Mouse (Mus musculus) embryo, embryonic 9.5 days (tissue): ENCODE results near the gene Myo15.
"Not testable (repeated sequence)": the region's sequence is repeated elsewhere in the genome, so short reads cannot be mapped to it uniquely, and the experiment has no call there.

Experiments used
- DNase-seq: peaks from one replicate; pipeline ENCODE4 v3.0.0-alpha.2; 2017; ENCODE audit errors: extremely low spot score

The Myo15 gene

DNA sequence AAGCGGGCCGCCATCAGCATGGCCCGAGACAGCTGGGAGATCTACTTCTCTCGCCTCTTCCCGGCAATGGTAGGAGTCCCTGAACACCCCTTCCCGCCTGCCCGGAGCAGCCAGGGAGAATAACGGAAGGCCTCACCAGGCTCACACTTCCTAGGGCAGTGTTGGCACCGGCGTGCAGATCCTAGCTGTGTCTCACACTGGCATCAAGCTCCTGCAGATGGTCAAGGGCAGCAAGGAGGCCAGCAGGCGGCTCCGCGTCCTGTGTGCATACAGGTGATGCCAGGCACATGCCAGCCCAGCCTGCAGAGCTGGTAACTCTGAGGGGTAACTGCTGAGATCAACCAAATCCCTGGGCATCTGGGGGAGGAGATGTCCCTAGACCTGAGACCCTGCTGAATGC lies 38.1 kb downstream of the Myo15 start:
- DNase-seq: no peak

DNA sequence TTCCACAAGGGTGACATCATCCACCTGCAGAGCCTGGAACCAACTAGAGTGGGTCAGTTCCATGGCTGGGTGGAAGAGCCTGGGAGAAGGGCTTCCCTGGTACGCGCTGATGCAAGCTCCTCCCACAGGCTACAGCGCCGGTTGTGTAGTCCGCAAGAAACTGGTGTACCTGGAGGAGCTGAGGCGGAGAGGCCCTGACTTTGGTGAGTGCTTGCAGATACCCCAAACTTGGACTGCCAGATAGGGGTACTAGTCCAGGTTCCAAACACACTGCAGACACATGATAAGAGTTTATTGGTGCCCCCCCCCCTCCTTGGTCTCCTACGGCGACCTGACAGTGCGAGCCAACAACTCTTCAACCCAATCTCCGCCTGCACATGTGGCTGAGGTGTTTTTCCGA lies 39.8 kb downstream of the Myo15 start:
- DNase-seq: peak; percentile 14

DNA sequence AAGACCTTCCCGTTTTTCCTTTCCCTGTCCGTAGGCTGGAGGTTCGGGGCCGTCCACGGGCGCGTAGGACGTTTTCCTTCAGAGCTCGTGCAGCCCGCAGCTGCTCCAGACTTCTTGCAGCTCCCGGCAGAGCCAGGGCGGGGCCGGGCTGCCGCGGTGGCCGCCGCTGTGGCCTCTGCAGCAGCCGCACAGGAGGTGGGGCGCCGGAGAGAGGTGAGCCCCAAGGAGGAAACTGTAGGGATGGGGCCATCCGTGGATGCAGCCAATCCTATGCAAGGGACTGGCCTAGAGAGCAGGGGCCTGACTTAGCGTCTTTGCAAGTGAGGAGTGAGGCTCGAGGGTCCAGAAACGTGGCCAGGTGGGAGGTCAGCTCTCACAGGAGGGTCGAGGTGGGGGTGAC lies 40.4 kb downstream of the Myo15 start:
- peak; percentile 22 for DNase-seq

DNA sequence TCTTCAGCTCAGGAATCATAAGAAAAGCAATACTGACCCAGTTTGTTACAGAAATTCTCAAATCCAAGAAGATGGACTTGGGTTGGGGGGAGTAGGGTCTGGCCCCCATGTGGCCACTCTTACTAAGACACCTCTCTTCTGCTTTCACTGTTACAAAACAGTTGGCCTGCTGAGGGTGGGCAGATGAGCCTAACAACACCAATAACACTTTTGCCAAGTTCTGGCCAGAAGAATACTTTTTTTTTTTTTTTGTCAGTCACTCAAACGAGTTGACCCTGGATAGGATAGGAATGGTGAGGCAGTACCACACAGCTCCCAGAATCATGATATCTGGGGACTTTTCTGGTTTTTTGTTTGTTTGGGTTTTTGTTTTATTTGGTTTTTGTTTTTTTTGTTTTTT lies 42.8 kb downstream of the Myo15 start:
- no peak for DNase-seq

- DNase-seq: no peak
Measured at GRCm38 (mm10) chr11:60512520-60512919, 43.4 kb downstream of the Myo15 start.

DNA sequence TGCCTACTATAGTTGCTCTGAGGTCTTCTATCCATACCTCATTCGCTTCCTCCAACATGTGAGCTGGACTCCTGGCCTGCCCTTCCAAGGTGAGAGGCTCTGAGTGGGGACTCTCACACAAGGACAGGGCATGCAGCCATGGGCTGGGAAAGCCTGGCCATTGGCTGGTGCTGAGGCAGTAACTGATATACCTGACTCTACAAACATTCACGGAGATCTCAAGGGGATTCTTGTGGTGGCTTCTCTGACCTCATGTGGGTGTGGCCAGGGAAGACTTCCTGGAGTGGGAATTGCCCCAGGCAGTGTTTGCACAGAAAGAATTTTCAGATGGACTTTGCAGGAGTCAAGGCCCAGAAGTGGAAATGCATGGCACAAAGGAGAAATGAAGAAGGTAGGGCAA lies 45.8 kb downstream of the Myo15 start:
- DNase-seq: no peak

DNA sequence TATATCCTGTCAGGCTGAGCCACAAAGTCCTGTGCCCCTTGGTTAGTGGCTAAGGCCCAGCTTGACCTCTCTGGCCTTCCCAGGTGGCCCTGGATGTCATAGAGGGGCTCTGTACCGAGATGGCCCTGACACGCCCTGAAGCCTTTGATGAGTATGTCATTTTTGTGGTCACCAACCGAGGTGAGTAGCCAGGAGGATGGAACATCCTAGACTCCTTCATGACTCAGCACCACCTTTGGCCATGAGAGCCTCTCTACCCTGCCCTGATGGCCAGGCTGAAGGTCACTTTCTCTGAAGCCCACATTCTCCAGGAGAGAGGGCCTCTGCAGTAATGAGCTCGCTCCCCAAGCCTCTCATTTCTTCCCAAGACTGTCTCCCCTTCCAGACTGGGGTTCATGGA lies 49.2 kb downstream of the Myo15 start:
- no peak for DNase-seq

DNA sequence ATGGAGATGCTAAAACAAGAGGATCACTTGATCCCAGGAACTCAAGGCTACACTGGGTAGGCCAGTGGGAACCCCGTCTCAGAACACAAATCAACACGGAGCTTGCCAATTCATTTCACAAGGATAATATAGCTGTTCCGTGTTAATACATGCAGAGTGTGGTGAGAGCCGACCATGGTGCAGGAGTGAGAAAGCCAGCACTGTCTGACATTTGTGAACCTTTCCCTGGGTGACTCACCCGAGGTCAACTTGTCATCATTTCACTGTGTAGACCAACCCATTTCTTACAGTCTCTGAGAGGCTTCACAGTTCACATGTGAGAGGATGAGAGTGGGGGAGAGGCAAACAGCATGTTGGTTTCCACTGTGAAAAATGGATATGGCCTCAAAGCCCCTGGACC lies 52.9 kb downstream of the Myo15 start:
- DNase-seq: no peak

- DNase-seq: no peak
Measured at GRCm38 (mm10) chr11:60522661-60523365, 53.7 kb downstream of the Myo15 start.

- no peak for DNase-seq
Measured at GRCm38 (mm10) chr11:60526461-60526860, 57.3 kb downstream of the Myo15 start.

DNA sequence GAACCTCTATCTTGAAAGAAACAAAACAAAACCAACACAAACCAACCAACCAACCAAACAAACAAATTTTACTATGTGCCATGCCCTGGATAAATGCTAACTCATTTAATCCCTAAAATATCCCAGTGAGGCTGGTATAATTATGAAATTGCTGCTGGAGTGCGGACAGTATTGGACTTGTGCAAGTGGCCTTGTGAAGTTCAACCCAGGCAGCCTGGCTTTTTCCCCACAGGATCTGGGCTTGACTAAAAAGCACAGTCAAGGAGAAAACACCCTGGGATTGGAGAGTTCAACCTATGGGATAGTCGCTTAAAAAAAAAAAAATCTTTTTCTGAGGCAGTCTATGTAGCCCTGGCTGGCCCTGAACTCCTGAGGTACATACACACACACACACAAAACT lies 66.5 kb downstream of the Myo15 start:
- no peak for DNase-seq

GRCm38 (mm10) chr11:60536180-60536858 lies 67.2 kb downstream of the Myo15 start, which contains the start of gene Alkbh5:
Gene Alkbh5, plus strand, starts transcription at chr11:60536381.
- peak; percentile 56 for DNase-seq

DNA sequence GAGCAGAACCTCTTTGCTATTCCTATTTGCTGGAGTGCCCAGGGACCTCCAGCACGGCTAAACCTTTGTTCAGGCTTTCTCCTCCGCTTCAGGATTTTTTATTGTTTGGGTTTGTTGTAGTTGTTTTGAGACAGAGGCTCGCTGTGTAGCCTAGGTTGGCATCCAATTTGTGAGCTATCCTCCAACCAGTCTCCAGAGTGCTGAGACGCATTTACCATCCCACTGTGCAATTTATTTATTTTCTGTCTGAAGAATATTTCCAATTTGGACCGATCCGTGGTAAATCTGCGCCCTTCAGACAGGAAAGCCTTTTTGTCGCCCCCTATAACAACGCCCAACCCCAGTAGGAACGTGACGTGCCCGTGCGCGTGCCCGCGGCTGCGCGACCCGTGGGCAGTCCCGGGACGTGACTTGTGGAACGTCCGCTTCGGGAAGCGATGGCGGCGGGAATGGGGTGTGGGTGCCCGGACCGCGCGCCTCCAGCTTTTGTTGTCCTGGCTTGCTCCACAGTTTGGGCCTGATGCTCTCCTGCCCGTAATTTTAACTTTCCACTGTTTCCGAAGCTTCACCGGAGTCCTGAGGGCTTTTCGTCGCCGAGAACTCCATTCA lies 67.8 kb downstream of the Myo15 start:
- peak; percentile 93 for DNase-seq

- DNase-seq: peak; percentile 95
Measured at GRCm38 (mm10) chr11:60537468-60538347, 68.6 kb downstream of the Myo15 start.

DNA sequence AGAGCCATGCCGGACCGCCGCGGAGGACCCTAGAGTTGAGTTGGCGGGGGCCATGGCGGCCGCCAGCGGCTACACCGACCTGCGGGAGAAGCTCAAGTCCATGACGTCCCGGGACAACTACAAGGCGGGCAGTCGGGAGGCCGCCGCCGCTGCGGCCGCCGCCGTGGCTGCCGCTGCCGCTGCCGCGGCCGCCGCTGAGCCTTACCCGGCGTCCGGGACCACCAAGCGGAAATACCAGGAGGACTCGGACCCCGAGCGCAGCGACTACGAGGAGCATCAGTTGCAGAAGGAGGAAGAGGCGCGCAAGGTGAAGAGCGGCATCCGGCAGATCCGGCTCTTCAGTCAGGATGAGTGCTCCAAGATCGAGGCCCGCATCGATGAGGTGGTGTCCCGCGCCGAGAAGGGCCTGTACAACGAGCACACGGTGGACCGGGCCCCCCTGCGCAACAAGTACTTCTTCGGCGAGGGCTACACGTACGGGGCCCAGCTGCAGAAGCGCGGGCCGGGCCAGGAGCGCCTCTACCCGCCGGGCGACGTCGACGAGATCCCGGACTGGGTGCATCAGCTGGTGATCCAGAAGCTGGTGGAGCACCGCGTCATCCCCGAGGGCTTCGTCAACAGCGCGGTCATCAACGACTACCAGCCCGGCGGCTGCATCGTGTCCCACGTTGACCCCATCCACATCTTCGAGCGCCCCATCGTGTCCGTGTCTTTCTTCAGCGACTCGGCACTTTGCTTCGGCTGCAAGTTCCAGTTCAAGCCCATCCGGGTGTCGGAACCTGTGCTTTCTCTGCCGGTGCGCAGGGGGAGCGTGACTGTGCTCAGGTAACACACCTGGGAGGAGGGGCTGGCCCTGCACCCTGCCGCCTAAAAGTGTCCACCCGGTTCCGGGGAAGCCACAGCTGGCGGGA lies 69.5 kb downstream of the Myo15 start:
- peak; percentile 42 for DNase-seq

DNA sequence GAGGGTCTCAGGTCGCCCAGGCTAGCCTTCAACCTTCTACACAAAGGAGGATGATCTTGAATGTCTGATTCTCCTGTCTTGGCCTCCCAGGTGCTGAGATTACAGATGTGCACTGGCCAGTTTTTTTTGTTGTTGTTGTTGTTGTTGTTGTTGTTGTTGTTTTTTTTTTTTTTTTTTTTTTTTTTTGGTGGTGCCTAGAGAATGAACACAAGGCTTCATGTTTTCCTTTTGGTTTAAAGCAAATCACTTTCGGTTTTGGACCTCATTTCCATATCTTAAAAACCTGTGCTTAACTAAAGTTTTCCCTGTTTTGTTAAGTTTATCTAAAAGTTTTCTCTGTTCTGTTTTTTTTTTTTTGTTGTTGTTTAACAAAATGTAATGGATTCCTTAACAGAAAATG lies 70.4 kb downstream of the Myo15 start:
- DNase-seq: no peak

GRCm38 (mm10) chr11:60540002-60540610 lies 71.0 kb downstream of the Myo15 start:
- DNase-seq: no peak

DNA sequence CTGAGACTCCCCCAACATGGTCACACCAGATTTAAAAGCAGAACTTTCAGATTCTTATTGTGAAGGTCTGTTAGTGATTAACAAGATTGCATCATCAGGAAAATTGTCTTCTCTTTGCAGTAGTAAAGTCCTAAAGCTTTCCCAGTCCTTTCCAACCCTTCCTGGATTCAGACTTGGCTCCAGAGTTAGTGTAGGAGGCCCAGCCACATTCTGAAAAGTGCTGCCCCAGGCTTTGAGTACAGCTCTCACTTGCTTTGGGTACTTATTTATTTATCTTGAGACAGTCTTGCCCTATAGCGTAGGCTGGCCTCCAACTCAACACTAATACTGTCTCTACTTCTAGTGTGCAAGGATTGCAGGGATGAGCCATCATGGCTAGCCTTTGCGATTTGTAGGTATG lies 71.6 kb downstream of the Myo15 start:
- no peak for DNase-seq

DNA sequence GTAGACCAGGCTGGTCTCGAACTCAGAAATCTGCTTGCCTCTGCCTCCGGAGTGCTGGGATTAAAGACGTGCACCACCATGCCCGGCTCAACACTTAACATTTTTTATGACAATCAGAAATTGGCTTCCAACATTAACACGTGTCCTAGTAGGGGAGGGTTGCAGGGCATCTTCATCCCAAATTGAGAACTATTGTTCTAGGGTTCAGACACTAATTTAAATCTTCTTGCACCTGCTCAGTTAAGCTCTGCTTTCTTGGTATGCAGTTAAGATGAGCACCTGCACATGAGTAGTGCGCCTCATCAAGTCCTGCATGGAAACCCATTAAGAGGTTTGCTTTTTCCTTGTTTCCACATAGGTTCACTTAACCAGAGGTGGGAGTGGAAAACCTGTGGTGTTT lies 72.7 kb downstream of the Myo15 start:
- no peak for DNase-seq

DNA sequence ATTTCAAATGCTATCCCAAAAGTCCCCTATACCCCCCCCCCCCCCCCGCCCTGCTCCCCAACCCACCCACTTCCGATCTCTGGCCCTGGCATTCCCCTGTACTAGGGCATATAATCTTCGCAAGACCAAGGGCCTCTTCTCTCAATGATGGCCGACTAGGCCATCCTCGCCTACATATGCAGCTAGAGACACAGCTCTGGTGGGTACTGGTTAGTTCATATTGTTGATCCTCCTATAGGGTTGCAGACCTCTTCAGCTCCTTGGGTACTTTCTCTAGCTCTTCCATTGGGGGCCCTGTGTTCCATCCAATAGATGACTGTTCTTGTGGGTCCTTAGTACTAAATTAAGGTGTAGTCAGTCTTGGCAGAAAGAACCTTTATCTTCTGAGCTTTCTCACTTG lies 74.1 kb downstream of the Myo15 start:
- not testable (repeated sequence) for DNase-seq

DNA sequence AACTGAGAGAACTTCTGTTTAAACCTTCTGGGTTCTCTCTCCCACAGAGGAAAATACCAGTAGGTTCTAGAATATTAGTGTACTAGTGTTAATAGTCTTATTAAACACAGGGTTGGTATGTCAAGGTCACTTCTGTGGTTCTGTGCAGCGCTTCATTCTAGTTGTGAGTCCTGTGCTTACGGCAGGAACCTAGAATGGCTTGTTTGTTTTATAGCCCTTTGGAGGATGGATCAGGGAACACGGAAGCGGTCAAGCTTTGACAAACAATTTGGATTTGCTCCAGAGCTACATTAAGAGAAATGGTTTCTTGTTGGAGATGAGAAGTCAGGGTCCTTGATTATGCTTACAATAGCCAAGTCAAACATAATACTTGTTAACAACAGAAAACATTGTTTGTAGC lies 76.3 kb downstream of the Myo15 start:
- no peak for DNase-seq
